Mouse (Mus musculus) CH12.LX (cell line): ENCODE measurements around the gene Blcap. TPM values are rescaled to one million over a fixed set of nuclear protein-coding genes. Genes with fewer than 3 reads are reported as not detected.

ENCODE experiments used
- DNase-seq: peaks from one replicate; pipeline ENCODE4 v3.0.0-alpha.2; 2013; ENCODE audit errors: extremely low read depth
- H3K27ac ChIP-seq: 2 replicates; pipeline ENCODE4 v1.5.1; 2012; ENCODE audit warnings: low read depth, mild to moderate bottlenecking, control low read depth, moderate library complexity; ENCODE audit not compliant: insufficient read depth
- H3K27me3 ChIP-seq: replicated peaks from 2 replicates; pipeline ENCODE3; 2012; ENCODE audit warnings: inconsistent platforms
- H3K36me3 ChIP-seq, 2 experiments: replicated peaks in 1 of 2; 2 replicates each; pipeline versions ENCODE3 to v1.6.1; 2012; ENCODE audit warnings: inconsistent platforms in 1 of 2, low read length in 1 of 2, mild to moderate bottlenecking in 1 of 2, mixed read lengths in 1 of 2, moderate library complexity in 1 of 2; ENCODE audit not compliant: control insufficient read depth in 1 of 2, insufficient read depth in 1 of 2
- H3K4me1 ChIP-seq, 2 experiments: 2 replicates each; pipeline ENCODE4 v1.6.1; 2012; ENCODE audit warnings: inconsistent platforms in 1 of 2, moderate library complexity in 1 of 2; ENCODE audit not compliant: insufficient read depth in 2 of 2, control insufficient read depth in 1 of 2
- H3K4me2 ChIP-seq: 2 replicates; pipeline ENCODE4 v1.6.1; 2012; ENCODE audit warnings: low read depth, mild to moderate bottlenecking, control low read depth; ENCODE audit not compliant: poor library complexity, insufficient read depth, severe bottlenecking
- H3K4me3 ChIP-seq, 3 experiments: fragments of 150-350 bp in 1 of 3; sonication (generic) in 1 of 3; replicated peaks in 1 of 3; 2 replicates each; pipeline versions ENCODE3 to v1.5.1; 2011 to 2012; ENCODE audit warnings: low read depth in 2 of 3, low read length in 2 of 3, mild to moderate bottlenecking in 2 of 3, moderate library complexity in 2 of 3, control low read depth in 1 of 3, improper control_type of control experiment in 1 of 3, inconsistent platforms in 1 of 3, mixed read lengths in 1 of 3; ENCODE audit not compliant: poor library complexity in 1 of 3
- H3K79me2 ChIP-seq: replicated peaks from 2 replicates; pipeline ENCODE4 v1.6.1; 2012; ENCODE audit warnings: mild to moderate bottlenecking, moderate library complexity; ENCODE audit not compliant: control insufficient read depth, poor library complexity, insufficient read depth, severe bottlenecking; ENCODE audit errors: extremely low read depth
- H3K9ac ChIP-seq: 2 replicates; pipeline ENCODE4 v1.6.1; 2012; ENCODE audit warnings: low read depth, mild to moderate bottlenecking, control low read depth, moderate library complexity; ENCODE audit not compliant: insufficient read depth
- H3K9me3 ChIP-seq: replicated peaks from 2 replicates; pipeline ENCODE3; 2012; ENCODE audit warnings: low read length, inconsistent platforms, mixed read lengths
- BHLHE40 ChIP-seq: IDR thresholded peaks from 2 replicates; pipeline ENCODE4 v1.6.1; 2011; ENCODE audit warnings: mild to moderate bottlenecking, low read depth, low read length, improper control_type of control experiment
- EP300 ChIP-seq: IDR thresholded peaks from 2 replicates; pipeline ENCODE4 v1.6.1; 2011; ENCODE audit warnings: low read length, improper control_type of control experiment
- ETS1 ChIP-seq: conservative IDR thresholded peaks from 2 replicates; pipeline ENCODE4 v1.6.1; 2012; ENCODE audit warnings: low read depth, mild to moderate bottlenecking, inconsistent platforms, low read length, improper control_type of control experiment, moderate library complexity
- HCFC1 ChIP-seq: IDR thresholded peaks from 2 replicates; pipeline ENCODE4 v1.6.1; 2012; ENCODE audit warnings: low read depth, mild to moderate bottlenecking, inconsistent platforms, low read length, improper control_type of control experiment
- IRF4 ChIP-seq: IDR thresholded peaks from 2 replicates; pipeline ENCODE4 v1.6.1; 2014; ENCODE audit warnings: low read depth, mild to moderate bottlenecking, inconsistent platforms, low read length, improper control_type of control experiment
- KAT2A ChIP-seq: IDR thresholded peaks from 2 replicates; pipeline ENCODE4 v1.6.1; 2012; ENCODE audit warnings: low read length, improper control_type of control experiment, inconsistent platforms; ENCODE audit not compliant: insufficient replicate concordance
- MAFK ChIP-seq: IDR thresholded peaks from 2 replicates; pipeline ENCODE4 v1.6.1; 2011; ENCODE audit warnings: low read length, improper control_type of control experiment; ENCODE audit not compliant: insufficient replicate concordance
- MAX ChIP-seq: IDR thresholded peaks from 2 replicates; pipeline ENCODE4 v1.6.1; 2011; ENCODE audit warnings: low read length, improper control_type of control experiment
- MAZ ChIP-seq: IDR thresholded peaks from 2 replicates; pipeline ENCODE4 v1.6.1; 2012; ENCODE audit warnings: low read depth, mild to moderate bottlenecking, inconsistent platforms, low read length, improper control_type of control experiment, moderate library complexity
- MEF2A ChIP-seq: IDR thresholded peaks from 2 replicates; pipeline ENCODE4 v1.6.1; 2014; ENCODE audit warnings: low read depth, mild to moderate bottlenecking, inconsistent platforms, low read length, improper control_type of control experiment, borderline replicate concordance
- MXI1 ChIP-seq: IDR thresholded peaks from 2 replicates; pipeline ENCODE4 v1.6.1; 2011; ENCODE audit warnings: mild to moderate bottlenecking, low read depth, low read length, improper control_type of control experiment
- MYC ChIP-seq: IDR thresholded peaks from 2 replicates; pipeline ENCODE4 v1.6.1; 2011; ENCODE audit warnings: low read depth, mild to moderate bottlenecking, improper control_type of control experiment, low read length
- NELFE ChIP-seq: IDR thresholded peaks from 2 replicates; pipeline ENCODE4 v1.6.1; 2011; ENCODE audit warnings: low read depth, low read length, improper control_type of control experiment
- PAX5 ChIP-seq: IDR thresholded peaks from 2 replicates; pipeline ENCODE4 v1.6.1; 2012; ENCODE audit warnings: low read length, inconsistent platforms, mixed read lengths
- POLR2AphosphoS2 ChIP-seq: IDR thresholded peaks from 2 replicates; pipeline ENCODE4 v1.6.1; 2011; ENCODE audit warnings: low read depth, low read length, improper control_type of control experiment
- RAD21 ChIP-seq: IDR thresholded peaks from 2 replicates; pipeline ENCODE4 v1.6.1; 2011; ENCODE audit warnings: low read depth, mild to moderate bottlenecking, low read length, improper control_type of control experiment, moderate library complexity
- RCOR1 ChIP-seq: conservative IDR thresholded peaks from 2 replicates; pipeline ENCODE4 v1.6.1; 2012; ENCODE audit warnings: low read depth, mild to moderate bottlenecking, inconsistent platforms, low read length, improper control_type of control experiment
- SIN3A ChIP-seq: IDR thresholded peaks from 2 replicates; pipeline ENCODE4 v1.6.1; 2012; ENCODE audit warnings: low read length, improper control_type of control experiment, inconsistent platforms
- SMC3 ChIP-seq: IDR thresholded peaks from 2 replicates; pipeline ENCODE4 v1.6.1; 2011; ENCODE audit warnings: low read depth, low read length, improper control_type of control experiment
- TBP ChIP-seq: conservative IDR thresholded peaks from 2 replicates; pipeline ENCODE4 v1.6.1; 2011; ENCODE audit warnings: low read depth, low read length, improper control_type of control experiment
- USF1 ChIP-seq: IDR thresholded peaks from 2 replicates; pipeline ENCODE4 v1.6.1; 2014; ENCODE audit warnings: low read depth, mild to moderate bottlenecking, inconsistent platforms, low read length, improper control_type of control experiment
- ZC3H11A ChIP-seq: IDR thresholded peaks from 2 replicates; pipeline ENCODE4 v1.6.1; 2012; ENCODE audit warnings: low read depth, mild to moderate bottlenecking, inconsistent platforms, low read length, improper control_type of control experiment
- ZKSCAN1 ChIP-seq: IDR thresholded peaks from 2 replicates; pipeline ENCODE4 v1.6.1; 2012; ENCODE audit warnings: low read depth, inconsistent platforms, low read length, improper control_type of control experiment, borderline replicate concordance
- ZNF384 ChIP-seq: IDR thresholded peaks from 2 replicates; pipeline ENCODE4 v1.6.1; 2012; ENCODE audit warnings: low read depth, low read length, improper control_type of control experiment, inconsistent platforms
- dilution Hi-C: fragments of 300-500 bp; cut with MboI; formaldehyde crosslinking; loops from 2 replicates; pipeline ENCODE4 v1.14.3; 2020; ENCODE audit warnings: low sequenced_read_pairs; ENCODE audit not compliant: extremely low pct_unique_long_range_greater_than_20kb, extremely low pct_ligation_motif_present
- in situ Hi-C: fragments of 300-500 bp; cut with MboI; formaldehyde crosslinking; loops from 3 replicates; pipeline ENCODE4 v1.14.3; 2019; ENCODE audit warnings: low sequenced_read_pairs, low pct_ligation_motif_present, low pct_unique_long_range_greater_than_20kb, mixed read lengths
- polyA plus RNA-seq: library from polyadenylated mRNA; unstranded; fragments of >175 nt; gene quantifications from 2 replicates; pipeline ENCODE4 v1.2.1, GENCODE M21; 2012; ENCODE audit warnings: low read depth; ENCODE audit not compliant: insufficient read length
- total RNA-seq, 2 experiments: library from RNA; depleted of rRNA; stranded (reverse); fragments of 300-350 nt in 1 of 2; fragments of >200 nt in 1 of 2; gene quantifications; 2 replicates each; pipeline ENCODE4 v1.2.3; 2012 to 2014

Blcap gene
- total and polyA plus RNA-seq, 3 experiments: 14.0 to 18.9 (median 16.0) TPM

GRCm38 (mm10) chr2:157558051-157558450 lies 13.0 kb downstream of the Blcap start:
- H3K36me3 ChIP-seq: peaks cover 15 to 76% of the 10 kb centered on the region in 2 experiments
- H3K9ac ChIP-seq: no peak overlapping the region
- TF ChIP-seq BHLHE40: no peak
- no peak for TF ChIP-seq ETS1
- no peak for TF ChIP-seq EP300
- no peak for TF ChIP-seq MXI1
- no peak for TF ChIP-seq MAFK
- TF ChIP-seq ZNF384: no peak
- TF ChIP-seq MAZ: no peak
- no peak for TF ChIP-seq IRF4

GRCm38 (mm10) chr2:157556074-157556698 lies 14.9 kb downstream of the Blcap start:
- in situ Hi-C loops: loop anchor here (25.0 kb wide), 1 partner anchor 419 kb away; the partner anchor contains the start of gene Samhd1
- dilution Hi-C loops: no loop called here
- TF ChIP-seq MEF2A (no peak), NELFE (no peak), RCOR1 (no peak), SMC3 (no peak), ZKSCAN1 (no peak), HCFC1 (no peak), MAX (no peak), SIN3A (no peak), MAZ (no peak), KAT2A (no peak), BHLHE40 (no peak), RAD21 (no peak), MYC (no peak), ZC3H11A (no peak), USF1 (no peak), PAX5 (no peak), POLR2AphosphoS2 (no peak), TBP (no peak)

More at GRCm38 (mm10) chr2:157558051-157558450, 13.0 kb downstream of the Blcap start:
- Histone ChIP-seq H3K79me2 (peaks cover 9% of the 10 kb centered on the region), H3K4me2 (no peak overlapping the region), H3K4me1 (peaks cover 0 to 10% of the 10 kb centered on the region in 2 experiments; a peak in 2 of 4 replicates), H3K9me3 (peaks cover 17% of the 10 kb centered on the region), H3K27me3 (no peaks in the 10 kb centered on the region), H3K4me3 (no peak overlapping the region), H3K27ac (no peak overlapping the region)
- dilution Hi-C loops (no loop called here), in situ Hi-C loops (loop anchor here (25.0 kb wide), 1 partner anchor 421 kb away; the partner anchor contains the start of gene Samhd1)
- DNase-seq: no peak

More at GRCm38 (mm10) chr2:157556074-157556698, 14.9 kb downstream of the Blcap start:
- Histone ChIP-seq H3K9ac (no peak overlapping the region), H3K4me1 (no peaks in the 10 kb centered on the region), H3K36me3 (peaks cover 9 to 66% of the 10 kb centered on the region in 2 experiments), H3K27me3 (no peaks in the 10 kb centered on the region), H3K9me3 (peaks cover 12% of the 10 kb centered on the region), H3K79me2 (peaks cover 8% of the 10 kb centered on the region), H3K4me2 (no peak overlapping the region), H3K4me3 (no peak overlapping the region), H3K27ac (no peak overlapping the region)
- DNase-seq: no peak
